Mouse (Mus musculus) embryonic fibroblast, embryonic 13.5 days (primary cell): ENCODE measurements around the gene Mtus2.

Experiments
- CTCF ChIP-seq: IDR thresholded peaks from 2 replicates; pipeline ENCODE4 v1.5.1; 2011; ENCODE audit warnings: mild to moderate bottlenecking, control low read depth, low read length, moderate library complexity, borderline replicate concordance; ENCODE audit not compliant: insufficient read depth
- POLR2A ChIP-seq: IDR thresholded peaks from 2 replicates; pipeline ENCODE4 v1.6.1; 2011; ENCODE audit warnings: low read depth, mild to moderate bottlenecking, control low read depth, low read length, moderate library complexity

DNA sequence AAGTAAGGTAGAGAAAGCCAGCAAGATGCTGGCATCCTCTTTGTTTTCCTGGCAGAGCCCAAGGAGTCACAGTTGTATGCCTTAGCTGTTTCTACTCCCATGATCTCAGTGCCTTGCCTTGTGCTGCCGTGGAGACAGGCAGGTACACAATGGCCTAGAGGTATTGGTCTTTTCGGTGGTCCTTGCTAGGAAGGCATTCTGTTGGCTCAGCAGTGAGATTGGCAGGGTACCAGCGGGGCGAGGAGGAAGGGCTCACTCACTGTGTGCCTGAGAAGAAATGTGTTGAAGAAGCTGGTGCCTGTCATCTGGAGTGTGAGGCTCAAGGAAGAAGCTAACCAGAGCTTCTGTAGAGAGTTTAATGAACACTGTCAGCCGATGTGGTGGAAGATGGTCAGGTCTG lies 1.4 kb upstream of the Mtus2 start:
- TF ChIP-seq CTCF: no peak
- no peak for TF ChIP-seq POLR2A
